Mouse (Mus musculus) heart, embryonic 11.5 days (tissue): ENCODE measurements around the gene Gm8005. TPM values are rescaled to one million over a fixed set of nuclear protein-coding genes. Genes with fewer than 3 reads are reported as not detected.
"Not testable (repeated sequence)": the region's sequence is repeated elsewhere in the genome, so short reads cannot be mapped to it uniquely, and the experiment has no call there.

ENCODE experiments used
- ATAC-seq: fragments of 200-750 bp; cut with Nextera tagmentation; replicated peaks from 2 replicates; pipeline ENCODE4 v1.8.0; 2017; ENCODE audit warnings: moderate library complexity; ENCODE audit not compliant: insufficient number of reproducible peaks, low FRiP score, low TSS enrichment
- H3K27ac ChIP-seq: fragments of 300-500 bp; sonication (generic); 2 replicates; pipeline ENCODE4 v1.5.1; 2014; ENCODE audit warnings: mild to moderate bottlenecking, low read depth, low read length
- H3K27me3 ChIP-seq: fragments of 300-500 bp; sonication (generic); 2 replicates; pipeline ENCODE4 v1.6.1; 2014; ENCODE audit warnings: mild to moderate bottlenecking, low read length, mixed read lengths; ENCODE audit not compliant: control insufficient read depth, insufficient read depth
- H3K36me3 ChIP-seq: fragments of 300-500 bp; sonication (generic); 2 replicates; pipeline ENCODE4 v1.6.1; 2014; ENCODE audit warnings: mild to moderate bottlenecking, low read length, moderate library complexity, mixed read lengths; ENCODE audit not compliant: control insufficient read depth, insufficient read depth
- H3K4me1 ChIP-seq: fragments of 300-500 bp; sonication (generic); 2 replicates; pipeline ENCODE4 v1.6.1; 2014; ENCODE audit warnings: low read length; ENCODE audit not compliant: control insufficient read depth, insufficient read depth
- H3K4me2 ChIP-seq: fragments of 300-500 bp; sonication (generic); 2 replicates; pipeline ENCODE4 v1.6.1; 2014; ENCODE audit warnings: mild to moderate bottlenecking, moderate library complexity
- H3K4me3 ChIP-seq: fragments of 300-500 bp; sonication (generic); 2 replicates; pipeline ENCODE4 v1.5.1; 2014; ENCODE audit warnings: low read depth, low read length
- H3K9ac ChIP-seq: fragments of 300-500 bp; sonication (generic); 2 replicates; pipeline ENCODE4 v1.6.1; 2014; ENCODE audit warnings: mild to moderate bottlenecking, low read depth, low read length, moderate library complexity
- H3K9me3 ChIP-seq: fragments of 300-500 bp; sonication (generic); replicated peaks from 2 replicates; pipeline ENCODE4 v1.6.1; 2016; ENCODE audit warnings: low read length; ENCODE audit not compliant: control insufficient read depth
- WGBS: fragments of 180-500 bp; shearing (Covaris S2); extraction: QIAGEN DNeasy Blood & Tissue Kit; methylation state at CpG from one replicate; pipeline ENCODE4 v1.1.7; 2014; ENCODE audit not compliant: insufficient replicate concordance; 5-methylcytosine and 5-hydroxymethylcytosine counted together
- polyA plus RNA-seq: library from polyadenylated mRNA; unstranded; fragments of >200 nt; fragmentation: Nextera tagmentation; extraction: Ambion mirVana; gene quantifications from 2 replicates; pipeline ENCODE4 v1.2.1, GENCODE M21; 2014

Gm8005 gene
- polyA plus RNA-seq = not detected in 2 replicates

DNA sequence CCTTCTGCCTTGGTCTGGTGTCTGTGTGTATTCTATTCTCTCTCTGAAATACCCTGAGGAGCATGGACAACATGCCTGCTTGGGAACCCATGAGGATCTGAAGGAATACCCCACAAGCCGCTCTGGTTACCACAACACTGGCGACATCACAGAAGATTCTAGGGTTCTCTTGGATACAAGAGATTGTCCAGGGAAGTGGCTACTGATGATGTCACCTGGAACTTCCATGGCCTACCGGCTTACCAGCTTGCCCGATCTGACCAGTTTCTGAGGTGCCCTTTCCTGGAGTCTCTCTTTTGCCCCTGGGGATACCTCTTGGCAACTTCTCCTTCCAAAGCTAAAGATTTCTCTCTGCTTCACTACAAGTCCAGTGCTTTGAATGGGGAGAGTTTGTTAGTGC lies at the start of gene Gm8005:
Gm8005 (minus strand) TSS at position 101 of the 400 bp plus-strand sequence.
- not testable (repeated sequence) for H3K4me1 ChIP-seq, ATAC-seq, H3K9ac ChIP-seq, H3K27me3 ChIP-seq, H3K4me3 ChIP-seq, H3K27ac ChIP-seq, H3K4me2 ChIP-seq, H3K36me3 ChIP-seq, H3K9me3 ChIP-seq
- WGBS = 85% methylated on average over 2 of the region's 4 CpGs

DNA sequence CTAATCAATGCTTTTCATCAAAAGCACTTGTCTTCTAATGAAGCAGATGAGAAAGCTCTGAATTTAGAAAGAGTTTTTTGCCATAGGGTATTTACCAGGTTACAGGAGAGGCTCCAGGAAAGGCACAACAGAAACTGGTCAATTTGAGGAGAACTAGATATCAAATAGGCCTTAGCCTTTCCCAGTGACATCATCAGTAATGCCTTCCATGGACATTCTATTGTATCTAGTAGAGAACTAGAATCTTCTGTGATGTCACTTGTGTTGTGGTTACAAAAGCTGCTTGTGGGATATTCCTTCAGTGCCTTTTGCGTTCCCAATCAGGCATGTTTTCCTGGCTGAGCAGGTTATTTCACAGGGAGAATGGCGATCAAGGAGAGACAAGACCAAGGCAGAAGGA lies 24.1 kb upstream of the Gm8005 start, which contains the start of gene Gm8011:
Gm8011 (plus strand) TSS at position 301 of the 400 bp plus-strand sequence.
- not testable (repeated sequence) for H3K4me1 ChIP-seq, H3K27me3 ChIP-seq, H3K9me3 ChIP-seq, H3K4me3 ChIP-seq, H3K27ac ChIP-seq, H3K36me3 ChIP-seq, H3K9ac ChIP-seq, H3K4me2 ChIP-seq, ATAC-seq
- WGBS = 40% methylated on average over 2 of the region's 2 CpGs

Other genes starting within 250 kb of the Gm8005 start
- gene Gm3573, start 248.9 kb downstream of the Gm8005 start, polyA plus RNA-seq = not detected in 2 replicates
- not detected in 2 replicates for gene Gm17026, start 179.6 kb downstream of the Gm8005 start, polyA plus RNA-seq
- not detected in 2 replicates for gene Gm9611, start 142.3 kb downstream of the Gm8005 start, polyA plus RNA-seq
- not detected in 2 replicates for gene Gm7995, start 129.5 kb downstream of the Gm8005 start, polyA plus RNA-seq
- not detected in 2 replicates for gene Gm8011, start 24.2 kb upstream of the Gm8005 start, polyA plus RNA-seq
- not detected in 2 replicates for gene Gm8020, start 62.7 kb upstream of the Gm8005 start, polyA plus RNA-seq
- not detected in 2 replicates for gene Gm8024, start 84.6 kb upstream of the Gm8005 start, polyA plus RNA-seq
- not detected in 2 replicates for gene Gm17124, start 160.2 kb upstream of the Gm8005 start, polyA plus RNA-seq
- gene Gm3633, start 202.2 kb upstream of the Gm8005 start, polyA plus RNA-seq = not detected in 2 replicates
- gene Gm10378, start 216.3 kb upstream of the Gm8005 start, polyA plus RNA-seq = not detected in 2 replicates